Mouse (Mus musculus): Measurements from ENCODE around the gene Bco1. TPM values are rescaled to one million over a fixed set of nuclear protein-coding genes. Genes with fewer than 3 reads are reported as not detected.

Bco1 gene
- under 1 TPM in 2 of 4 experiments, not detected in 2; 0.15 to 0.16 TPM for total RNA-seq (2022)

DNA sequence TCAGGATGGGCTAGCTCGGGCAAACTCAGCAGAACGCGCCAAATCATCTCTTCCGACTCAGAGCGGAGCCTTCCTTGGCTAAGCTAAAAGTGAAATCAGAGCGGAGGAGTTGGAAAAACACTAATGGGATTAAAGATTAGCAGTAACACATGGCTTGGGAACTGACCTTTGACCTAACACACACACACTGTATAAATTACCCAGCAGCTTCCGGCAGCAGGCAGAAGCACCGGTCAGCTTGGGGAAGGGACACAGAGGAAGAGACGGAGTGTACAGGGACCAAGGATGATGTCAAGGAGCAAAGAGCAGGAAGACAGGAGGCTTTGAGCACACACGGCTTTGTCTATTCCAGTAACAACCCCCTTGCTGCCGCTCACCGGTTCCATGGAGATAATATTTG lies at the start of gene Bco1:
Gene Bco1, plus strand, starts transcription at position 208 of the 400 bp plus-strand sequence.
- DNase-seq, result no peak

DNA sequence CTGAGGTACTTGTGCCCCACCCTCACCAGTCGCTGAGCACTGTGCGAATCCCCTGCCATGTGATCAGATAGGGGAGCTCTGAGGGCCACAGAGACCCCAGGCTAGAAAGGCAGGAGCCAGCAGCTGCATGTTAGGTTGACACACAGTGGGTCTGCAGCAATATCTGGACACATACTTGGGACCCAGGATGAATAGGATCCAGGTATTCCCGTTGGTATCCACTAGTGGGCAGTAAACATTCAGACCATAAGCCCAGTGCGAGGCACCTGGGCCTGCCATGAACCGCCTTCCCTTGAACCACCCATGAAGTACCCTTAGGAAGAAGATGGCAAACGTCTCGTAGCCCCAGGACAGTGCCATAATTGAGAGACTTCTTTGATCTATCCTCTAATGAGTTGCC lies 46.2 kb upstream of the Bco1 start:
- no peak for DNase-seq

GRCm38 (mm10) chr8:117050763-117051162 lies 44.9 kb upstream of the Bco1 start:
- no peak for DNase-seq

- DNase-seq, result no peak
Measured at GRCm38 (mm10) chr8:117051316-117051715, 44.3 kb upstream of the Bco1 start.

DNA sequence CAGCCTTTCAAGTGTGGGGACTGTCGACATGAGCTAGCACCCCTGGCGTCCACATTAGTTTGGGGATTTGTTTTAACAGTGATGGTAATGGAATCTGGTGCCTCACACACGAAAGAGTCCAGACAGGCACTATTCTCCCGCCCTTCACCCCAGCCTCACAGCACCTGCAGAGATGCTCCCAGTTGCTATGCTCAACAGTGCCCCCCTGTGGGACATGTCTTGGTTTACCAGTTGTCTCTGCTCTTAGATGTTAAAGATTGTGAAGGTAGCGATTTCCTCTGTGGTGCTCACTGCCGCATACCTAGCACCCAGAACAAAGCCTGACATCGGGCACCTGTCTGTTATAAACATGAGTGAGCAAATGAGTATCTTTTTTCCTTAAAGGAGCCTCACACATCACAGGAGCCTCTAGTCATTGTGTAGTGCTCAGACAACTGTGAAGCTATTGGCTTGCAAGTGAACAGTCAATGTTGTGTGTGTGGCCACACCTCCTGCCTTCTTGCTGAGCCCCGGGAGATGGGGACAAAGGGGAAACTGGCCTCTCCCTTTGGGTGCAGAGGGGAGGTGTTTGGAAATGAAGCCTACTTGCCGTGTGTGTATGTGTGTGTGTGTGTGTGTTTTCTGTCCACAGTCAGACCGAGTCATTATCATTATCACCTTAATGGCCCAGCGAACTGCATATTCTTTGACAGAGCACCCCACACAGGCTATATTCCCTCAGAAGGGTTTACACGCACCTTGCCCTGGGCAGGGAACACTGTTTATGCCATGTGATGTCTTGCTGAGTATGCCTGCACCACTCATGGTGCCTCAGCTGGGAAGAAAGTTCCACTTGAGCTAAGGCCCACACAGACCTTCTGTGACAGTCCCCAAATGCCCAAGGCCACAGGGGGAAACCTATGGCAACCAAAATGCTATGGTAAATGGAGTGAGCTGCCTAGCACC lies 42.2 kb upstream of the Bco1 start:
- peak; percentile 29 for DNase-seq

GRCm38 (mm10) chr8:117054146-117054545 lies 41.5 kb upstream of the Bco1 start:
- no peak for DNase-seq

- DNase-seq, result no peak
Measured at GRCm38 (mm10) chr8:117055097-117055496, 40.6 kb upstream of the Bco1 start.

- DNase-seq, result no peak
Measured at GRCm38 (mm10) chr8:117059021-117059420, 36.6 kb upstream of the Bco1 start.

GRCm38 (mm10) chr8:117060306-117060705 lies 35.3 kb upstream of the Bco1 start:
- DNase-seq, result no peak

GRCm38 (mm10) chr8:117061180-117061880 lies 34.3 kb upstream of the Bco1 start:
- no peak for DNase-seq

GRCm38 (mm10) chr8:117066955-117067354 lies 28.7 kb upstream of the Bco1 start:
- no peak for DNase-seq

DNA sequence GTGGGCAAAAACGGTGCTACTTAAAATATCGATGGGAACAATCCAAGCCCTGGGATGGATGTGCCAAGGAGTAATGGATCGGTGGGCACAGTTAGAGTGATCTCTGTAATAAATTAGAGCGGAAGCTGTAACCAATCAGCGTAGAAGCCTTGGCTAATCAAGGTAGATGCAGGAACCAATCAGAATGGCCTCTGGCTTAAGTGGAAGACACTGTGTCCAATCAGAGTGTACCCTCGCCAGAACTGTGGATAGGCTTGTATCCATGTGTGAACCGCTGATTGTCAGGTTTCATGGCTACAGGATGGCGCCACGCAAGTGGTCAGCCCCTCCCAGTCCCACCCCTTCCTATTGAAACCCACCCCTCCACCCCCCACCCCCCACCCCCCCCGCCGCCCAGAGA lies 28.3 kb upstream of the Bco1 start:
- DNase-seq, result no peak

GRCm38 (mm10) chr8:117068294-117068693 lies 27.4 kb upstream of the Bco1 start:
- no peak for DNase-seq

DNA sequence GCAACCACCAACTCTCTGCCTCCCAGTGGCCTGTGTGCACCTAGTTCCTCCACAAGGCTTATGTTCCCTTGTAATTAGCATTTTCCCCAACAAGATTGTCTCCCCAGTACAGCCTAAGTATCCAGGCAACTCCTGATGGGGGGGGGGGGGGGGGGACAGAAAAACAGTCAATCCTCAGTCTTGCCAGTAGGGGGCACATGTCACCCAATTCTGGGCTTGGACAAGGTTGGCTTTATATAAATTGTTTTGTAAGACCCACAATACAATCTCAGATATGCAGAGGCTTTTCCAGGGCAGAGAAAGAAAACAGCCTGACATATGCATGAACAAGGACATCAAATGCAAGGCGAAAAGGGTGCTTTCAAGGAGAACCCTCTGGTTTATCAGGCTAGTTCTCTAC lies 25.9 kb upstream of the Bco1 start:
- no peak for DNase-seq

DNA sequence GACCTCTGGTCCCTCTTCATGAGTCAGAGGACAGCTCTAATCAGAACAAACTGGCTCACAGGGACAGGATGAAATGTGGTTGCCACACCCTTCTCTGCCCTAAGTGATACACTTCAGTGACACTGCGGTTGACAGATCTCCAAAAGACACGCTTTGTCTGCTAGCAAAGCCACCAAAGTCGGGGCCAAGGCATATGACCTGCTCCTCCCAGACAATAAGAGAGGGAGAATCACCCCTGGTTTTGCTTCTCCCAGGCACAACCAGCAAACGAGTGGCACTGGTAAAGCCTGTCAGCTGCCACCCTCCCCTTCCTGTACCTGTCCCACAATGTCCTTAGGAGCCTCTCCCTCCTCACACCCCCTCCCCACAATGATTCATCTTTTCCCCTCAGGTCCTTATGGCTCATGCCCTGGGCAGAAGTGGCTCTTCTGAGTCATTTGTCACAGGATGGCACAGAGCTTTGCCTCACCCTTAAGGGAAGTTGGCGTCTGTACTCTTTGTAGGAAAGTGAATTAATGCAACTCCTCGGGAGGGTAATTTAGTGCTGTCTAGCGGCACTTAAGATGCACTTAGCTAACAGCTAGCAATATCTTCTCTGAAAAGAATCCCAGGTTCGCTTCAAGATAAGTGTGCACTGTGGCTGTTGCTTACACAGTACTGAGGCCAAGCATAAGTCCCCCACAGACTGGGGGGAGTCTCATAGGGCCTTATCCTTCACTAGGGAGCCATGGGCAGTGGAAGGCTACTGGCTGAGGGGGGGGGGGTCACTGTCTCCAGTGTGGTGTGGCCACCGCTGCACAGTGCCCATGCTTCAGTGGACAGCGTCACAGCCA lies 21.1 kb upstream of the Bco1 start:
- no peak for DNase-seq

GRCm38 (mm10) chr8:117078367-117078926 lies 17.2 kb upstream of the Bco1 start:
- no peak for DNase-seq

GRCm38 (mm10) chr8:117079652-117080051 lies 16.0 kb upstream of the Bco1 start:
- DNase-seq, result no peak

GRCm38 (mm10) chr8:117082399-117082872 lies 13.2 kb upstream of the Bco1 start, which contains the start of gene Pkd1l2:
Gene Pkd1l2, minus strand, starts transcription at chr8:117082449.
- DNase-seq, result no peak

DNA sequence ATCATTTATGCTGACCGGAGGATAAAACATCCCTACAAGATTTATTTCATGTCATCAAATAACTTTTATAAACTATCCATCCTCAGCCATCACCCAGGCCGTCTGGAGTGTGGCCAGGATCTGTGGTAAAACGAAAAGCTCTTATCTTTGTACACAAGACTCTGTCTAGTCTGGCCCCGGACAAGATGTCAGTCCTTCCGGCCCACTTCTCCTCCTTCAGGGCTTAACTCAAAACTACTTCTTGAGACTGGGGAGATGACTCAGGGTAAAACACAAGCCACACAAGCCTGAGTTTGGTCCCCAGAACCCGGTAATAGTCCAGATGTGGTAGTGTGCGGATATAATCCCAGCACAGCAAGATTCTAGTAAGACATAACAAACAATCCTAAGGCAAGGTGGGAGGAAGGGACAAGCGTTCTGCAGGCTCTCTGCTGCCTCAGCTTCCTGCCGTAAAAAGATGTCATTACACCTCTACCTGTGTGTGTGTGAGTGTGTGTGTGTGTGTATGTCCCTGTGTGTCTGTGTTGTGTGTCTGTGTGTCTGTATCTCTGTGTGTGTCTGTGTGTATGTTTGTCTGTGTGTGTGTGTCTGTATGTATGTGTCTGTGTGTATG lies 12.6 kb upstream of the Bco1 start:
- DNase-seq, result no peak

GRCm38 (mm10) chr8:117085521-117085920 lies 10.1 kb upstream of the Bco1 start:
- no peak for DNase-seq

DNA sequence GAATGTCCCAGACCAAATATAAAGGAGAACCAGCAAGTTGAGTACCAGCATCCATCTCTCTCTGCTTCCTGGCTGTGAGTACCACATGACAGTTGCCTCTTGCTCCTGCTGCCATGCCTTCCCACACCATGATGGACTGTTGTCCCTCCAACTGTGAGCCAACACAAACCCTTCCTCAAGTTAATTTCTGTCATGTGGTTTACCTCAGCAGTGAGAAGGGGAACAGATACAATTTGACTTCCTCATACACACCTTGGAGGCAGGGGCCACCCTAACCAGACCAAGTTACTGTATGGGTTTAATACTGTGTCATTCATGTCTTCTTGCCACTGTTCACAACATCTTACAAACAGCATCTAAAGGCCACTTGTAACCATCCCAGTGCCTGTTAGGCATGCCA lies 8.6 kb upstream of the Bco1 start:
- no peak for DNase-seq

- DNase-seq, result no peak
Measured at GRCm38 (mm10) chr8:117089802-117090201, 5.9 kb upstream of the Bco1 start.

Data from adrenal gland, adult 8-10 months (tissue).